Mouse (Mus musculus) layer of hippocampus, adult 6 months (tissue): ENCODE data around the gene Oaz1. TPM values are rescaled to one million over a fixed set of nuclear protein-coding genes. Genes with fewer than 3 reads are reported as not detected.

ENCODE experiments used
- long read RNA-seq, 2 experiments: library from polyadenylated mRNA; unstranded; transcript quantifications; one replicate each; pipeline ENCODE4 v2.0.0; 2019 to 2020
- microRNA-seq: library from miRNA; unstranded; fragments of <30 nt; microRNA quantifications from one replicate; pipeline ENCODE4 v1.2.0, GENCODE M21; 2020
- polyA plus RNA-seq: library from polyadenylated mRNA; unstranded; fragments of <200 nt; fragmentation: Nextera tagmentation; gene quantifications from 2 replicates; pipeline ENCODE4 v1.2.3, GENCODE M21; 2021

The Oaz1 gene
- 2,817 and 2,885 TPM in 2 replicates for polyA plus RNA-seq
- long read RNA-seq, experiment 1, partial matches to known transcripts: 23 of 2,638 reads
- long read RNA-seq, experiment 1, other reads (novel, unspliced or antisense): 2,615 of 2,638 reads
- long read RNA-seq, experiment 2, partial matches to known transcripts: 5 of 1,577 reads
- long read RNA-seq, experiment 2, other reads (novel, unspliced or antisense): 1,572 of 1,577 reads

GRCm38 (mm10) chr10:80826151-80827062 is at the start of gene Oaz1:
Gene Oaz1 (plus strand): TSS chr10:80826656.

GRCm38 (mm10) chr10:80798150-80799006 is 28.1 kb upstream of the Oaz1 start, which contains the start of the genes Sf3a2 and Plekhj1:
Gene Sf3a2 (plus strand): TSS chr10:80798198.
Gene Plekhj1 (minus strand): TSS chr10:80798626.

DNA sequence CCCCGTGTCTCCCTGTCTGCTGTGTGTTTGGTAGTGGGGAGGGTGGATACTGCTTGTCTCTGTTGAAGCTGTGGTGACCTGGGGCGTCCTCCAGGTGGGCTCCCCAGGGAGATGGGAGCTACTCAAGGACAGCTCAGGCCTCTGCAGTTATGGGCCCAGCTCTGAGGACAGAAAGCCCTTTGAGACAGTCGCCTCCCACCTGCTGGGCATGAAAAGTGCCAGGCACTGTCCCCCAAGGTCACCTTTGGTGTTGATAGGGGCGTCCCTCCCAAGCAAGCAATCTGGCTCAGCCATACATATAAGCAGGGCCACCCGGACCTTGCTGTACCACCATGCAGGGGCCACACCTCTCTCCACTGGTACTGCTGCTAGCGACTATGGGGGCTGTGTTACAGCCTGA is 21.5 kb upstream of the Oaz1 start, which contains the start of gene Amh:
Gene Amh, plus strand, starts transcription at position 328 of the 400 bp plus-strand sequence.

GRCm38 (mm10) chr10:80813366-80813765 is 13.1 kb upstream of the Oaz1 start, which contains the start of gene Jsrp1:
Gene Jsrp1 (minus strand): TSS chr10:80813498.

GRCm38 (mm10) chr10:80843931-80844547 is 17.6 kb downstream of the Oaz1 start, which contains the start of gene Lingo3:
Gene Lingo3 (minus strand): TSS chr10:80844039.

GRCm38 (mm10) chr10:80854913-80855748 is 28.7 kb downstream of the Oaz1 start, which contains the start of the genes Lsm7 and Sppl2b:
Gene Lsm7 (minus strand): TSS chr10:80855209.
Gene Sppl2b (plus strand): TSS chr10:80855275.

GRCm38 (mm10) chr10:80871581-80871980 is 45.1 kb downstream of the Oaz1 start, which contains the start of gene Tmprss9:
Gene Tmprss9 (plus strand): TSS chr10:80871848.

Small RNAs within 50 kb of the gene (microRNA-seq; reads per million reads assigned to microRNA genes)
- gene Mir1982: 24.5 reads per million, percentile 43 among the genes with 10 or more reads in this experiment

Other genes starting within 250 kb of the Oaz1 start
- gene Klf16, start 249.3 kb upstream of the Oaz1 start, polyA plus RNA-seq: 7.5 and 8.9 TPM in 2 replicates
- 42.4 and 50.1 TPM in 2 replicates for gene Abhd17a, start 236.3 kb upstream of the Oaz1 start, polyA plus RNA-seq
- gene Scamp4, start 223.8 kb upstream of the Oaz1 start, polyA plus RNA-seq: 116 and 118 TPM in 2 replicates
- 3.0 and 3.2 TPM in 2 replicates for gene Adat3, start 223.8 kb upstream of the Oaz1 start, polyA plus RNA-seq
- 0.23 and 0.29 TPM in 2 replicates for gene Gm49322, start 220.6 kb upstream of the Oaz1 start, polyA plus RNA-seq
- 18.6 and 20.5 TPM in 2 replicates for gene Csnk1g2, start 203.8 kb upstream of the Oaz1 start, polyA plus RNA-seq
- gene Btbd2, start 169.6 kb upstream of the Oaz1 start, polyA plus RNA-seq: 22.4 and 26.9 TPM in 2 replicates
- 3.6 and 3.8 TPM in 2 replicates for gene Mknk2, start 148.5 kb upstream of the Oaz1 start, polyA plus RNA-seq
- 9.3 and 10.8 TPM in 2 replicates for gene Mob3a, start 124.7 kb upstream of the Oaz1 start, polyA plus RNA-seq
- 46.9 and 47.1 TPM in 2 replicates for gene Izumo4, start 124.5 kb upstream of the Oaz1 start, polyA plus RNA-seq
- 51.0 and 52.8 TPM in 2 replicates for gene Ap3d1, start 84.4 kb upstream of the Oaz1 start, polyA plus RNA-seq
- gene Dot1l, start 71.5 kb upstream of the Oaz1 start, polyA plus RNA-seq: 1.5 and 1.6 TPM in 2 replicates
- 9.3 and 13.8 TPM in 2 replicates for gene Sf3a2, start 28.5 kb upstream of the Oaz1 start, polyA plus RNA-seq
- 96.0 and 103 TPM in 2 replicates for gene Plekhj1, start 28.0 kb upstream of the Oaz1 start, polyA plus RNA-seq
- not detected in 2 replicates for gene Amh, start 21.4 kb upstream of the Oaz1 start, polyA plus RNA-seq
- 7.5 and 7.7 TPM in 2 replicates for gene Jsrp1, start 13.2 kb upstream of the Oaz1 start, polyA plus RNA-seq
- gene Lingo3, start 17.4 kb downstream of the Oaz1 start, polyA plus RNA-seq: 19.6 and 26.3 TPM in 2 replicates
- gene Lsm7, start 28.6 kb downstream of the Oaz1 start, polyA plus RNA-seq: 326 and 354 TPM in 2 replicates
- 16.5 and 20.9 TPM in 2 replicates for gene Sppl2b, start 28.6 kb downstream of the Oaz1 start, polyA plus RNA-seq
- 0.33 and 0.35 TPM in 2 replicates for gene Tmprss9, start 45.2 kb downstream of the Oaz1 start, polyA plus RNA-seq
- 632 and 637 TPM in 2 replicates for gene Timm13, start 74.3 kb downstream of the Oaz1 start, polyA plus RNA-seq
- gene Lmnb2, start 91.6 kb downstream of the Oaz1 start, polyA plus RNA-seq: 3.1 and 3.8 TPM in 2 replicates
- 12.5 and 16.0 TPM in 2 replicates for gene Gadd45b, start 103.4 kb downstream of the Oaz1 start, polyA plus RNA-seq
- 55.3 and 58.1 TPM in 2 replicates for gene Gng7, start 188.3 kb downstream of the Oaz1 start, polyA plus RNA-seq
- 47.4 and 57.4 TPM in 2 replicates for gene Diras1, start 199.0 kb downstream of the Oaz1 start, polyA plus RNA-seq
- gene Slc39a3, start 210.8 kb downstream of the Oaz1 start, polyA plus RNA-seq: 33.3 and 38.9 TPM in 2 replicates
- 251 and 255 TPM in 2 replicates for gene Sgta, start 233.5 kb downstream of the Oaz1 start, polyA plus RNA-seq
- gene Thop1, start 243.4 kb downstream of the Oaz1 start, polyA plus RNA-seq: 19.6 and 20.0 TPM in 2 replicates